Mouse (Mus musculus) liver, postnatal 0 days (tissue): ENCODE data around the gene Iqck.

Experiments used
- CTCF ChIP-seq: sonication (generic); IDR thresholded peaks from 2 replicates; pipeline ENCODE4 v1.5.1; 2016; ENCODE audit warnings: antibody characterized with exemption, low read depth
- EP300 ChIP-seq: IDR thresholded peaks from 2 replicates; pipeline ENCODE4 v1.6.1; 2016; ENCODE audit warnings: antibody characterized with exemption, low read depth, mild to moderate bottlenecking

DNA sequence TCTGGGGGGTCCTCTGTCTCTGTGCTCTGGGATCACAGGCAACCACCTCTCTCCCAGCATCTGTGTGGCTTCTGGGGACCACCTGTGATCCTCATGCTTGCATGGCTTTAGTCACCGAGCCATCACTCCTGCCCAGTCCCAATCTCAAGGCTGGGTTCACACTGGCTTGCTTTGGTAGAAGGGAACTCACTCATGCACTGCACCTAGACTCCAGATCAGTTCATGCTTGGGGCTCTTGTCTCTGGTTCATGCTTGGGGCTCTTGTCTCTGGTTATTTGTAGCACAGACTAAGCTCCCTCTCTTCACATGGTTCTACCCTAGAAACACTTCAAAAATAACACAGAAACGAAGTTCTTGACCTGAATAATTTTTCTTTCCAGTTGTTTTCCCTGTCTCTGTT is 44.5 kb downstream of the Iqck start:
- TF ChIP-seq EP300 (no peak), CTCF (no peak)
